Mouse (Mus musculus) midbrain, embryonic 13.5 days (tissue): ENCODE measurements around the gene Raver2. TPM values are rescaled to one million over a fixed set of nuclear protein-coding genes. Genes with fewer than 3 reads are reported as not detected.

Experiments
- ATAC-seq: fragments of 200-750 bp; cut with Nextera tagmentation; 2 replicates; pipeline ENCODE4 v1.8.0; 2017; ENCODE audit warnings: mild to moderate bottlenecking, moderate TSS enrichment, moderate library complexity
- H3K27ac ChIP-seq: fragments of 300-500 bp; sonication (generic); 2 replicates; pipeline ENCODE4 v1.5.1; 2015; ENCODE audit warnings: inconsistent platforms, mild to moderate bottlenecking, moderate library complexity
- H3K27me3 ChIP-seq: fragments of 300-500 bp; sonication (generic); 2 replicates; pipeline ENCODE4 v1.6.1; 2015; ENCODE audit warnings: mild to moderate bottlenecking, inconsistent platforms
- H3K36me3 ChIP-seq: fragments of 300-500 bp; sonication (generic); 2 replicates; pipeline ENCODE4 v1.6.1; 2015; ENCODE audit warnings: mild to moderate bottlenecking, inconsistent platforms
- H3K4me1 ChIP-seq: fragments of 300-500 bp; sonication (generic); replicated peaks from 2 replicates; pipeline ENCODE4 v1.6.1; 2015; ENCODE audit warnings: inconsistent platforms
- H3K4me2 ChIP-seq: fragments of 300-500 bp; sonication (generic); replicated peaks from 2 replicates; pipeline ENCODE4 v1.6.1; 2015; ENCODE audit warnings: moderate library complexity, mild to moderate bottlenecking, inconsistent platforms
- H3K4me3 ChIP-seq: fragments of 300-500 bp; sonication (generic); replicated peaks from 2 replicates; pipeline ENCODE4 v1.5.1; 2015; ENCODE audit warnings: mild to moderate bottlenecking, inconsistent platforms
- H3K9ac ChIP-seq: fragments of 300-500 bp; sonication (generic); replicated peaks from 2 replicates; pipeline ENCODE4 v1.6.1; 2015; ENCODE audit warnings: mild to moderate bottlenecking, inconsistent platforms
- H3K9me3 ChIP-seq: fragments of 300-500 bp; sonication (generic); 2 replicates; pipeline ENCODE4 v1.6.1; 2016; ENCODE audit warnings: mild to moderate bottlenecking, inconsistent platforms
- WGBS: fragments of 180-500 bp; shearing (Covaris S2); methylation state at CpG from one replicate; pipeline ENCODE4 v1.1.7; 2015; 5-methylcytosine and 5-hydroxymethylcytosine counted together
- polyA plus RNA-seq: library from polyadenylated mRNA; unstranded; fragments of >200 nt; fragmentation: Nextera tagmentation; extraction: Ambion mirVana; gene quantifications from 2 replicates; pipeline ENCODE4 v1.2.1, GENCODE M21; 2015

Gene Raver2
- polyA plus RNA-seq, 1 experiment from 2014 or later, result 5.7 TPM

- H3K4me2 ChIP-seq, result no peak overlapping the region
- peaks cover 20% of the 10 kb centered on the region for H3K36me3 ChIP-seq
- H3K9ac ChIP-seq, result no peak overlapping the region
- H3K4me3 ChIP-seq, result no peak overlapping the region
- no peak for ATAC-seq
- no peaks in the 10 kb centered on the region for H3K4me1 ChIP-seq
- no peaks in the 10 kb centered on the region for H3K27me3 ChIP-seq
- H3K27ac ChIP-seq, result no peak overlapping the region
- H3K9me3 ChIP-seq, result no peaks in the 10 kb centered on the region
- 64% methylated on average over 6 of the region's 6 CpGs for WGBS
Observed at GRCm38 (mm10) chr4:101179836-101180235, 111.1 kb downstream of the Raver2 start.

- H3K27me3 ChIP-seq, result no peaks in the 10 kb centered on the region
- H3K9ac ChIP-seq, result no peak overlapping the region
- no peak for ATAC-seq
- peaks cover 18% of the 10 kb centered on the region for H3K36me3 ChIP-seq
- no peaks in the 10 kb centered on the region for H3K4me1 ChIP-seq
- no peak overlapping the region for H3K4me3 ChIP-seq
- H3K9me3 ChIP-seq, result no peaks in the 10 kb centered on the region
- no peak overlapping the region for H3K27ac ChIP-seq
- H3K4me2 ChIP-seq, result no peak overlapping the region
- 47% methylated on average over 5 of the region's 5 CpGs for WGBS
Observed at GRCm38 (mm10) chr4:101180681-101181080, 111.9 kb downstream of the Raver2 start.

- Histone ChIP-seq H3K4me3 (no peak overlapping the region), H3K27me3 (no peaks in the 10 kb centered on the region), H3K9ac (no peak overlapping the region), H3K27ac (no peak overlapping the region), H3K9me3 (no peaks in the 10 kb centered on the region), H3K36me3 (peaks cover 16% of the 10 kb centered on the region), H3K4me2 (no peak overlapping the region), H3K4me1 (no peaks in the 10 kb centered on the region)
- 82% methylated on average over 9 of the region's 9 CpGs for WGBS
- no peak for ATAC-seq
Observed at GRCm38 (mm10) chr4:101182603-101183011, 113.8 kb downstream of the Raver2 start.

GRCm38 (mm10) chr4:101185216-101185615, 116.4 kb downstream of the Raver2 start:
- Histone ChIP-seq H3K36me3 (peaks cover 16% of the 10 kb centered on the region), H3K4me3 (no peak overlapping the region), H3K9me3 (no peaks in the 10 kb centered on the region), H3K9ac (no peak overlapping the region), H3K4me2 (no peak overlapping the region), H3K4me1 (no peaks in the 10 kb centered on the region), H3K27me3 (no peaks in the 10 kb centered on the region), H3K27ac (no peak overlapping the region)
- WGBS, result 78% methylated on average over 3 of the region's 3 CpGs
- ATAC-seq, result no peak

GRCm38 (mm10) chr4:101186591-101186990, 117.8 kb downstream of the Raver2 start:
- 91% methylated on average over 5 of the region's 5 CpGs for WGBS
- H3K4me1 ChIP-seq, result no peaks in the 10 kb centered on the region

GRCm38 (mm10) chr4:101187381-101187780, 118.6 kb downstream of the Raver2 start:
- H3K4me3 ChIP-seq, result no peak overlapping the region
- peaks cover 9% of the 10 kb centered on the region; the same call in 1 of the 2 replicates for H3K36me3 ChIP-seq
- no peak overlapping the region for H3K27ac ChIP-seq
- no peaks in the 10 kb centered on the region for H3K4me1 ChIP-seq
- no peaks in the 10 kb centered on the region for H3K9me3 ChIP-seq
- no peak for ATAC-seq
- H3K4me2 ChIP-seq, result no peak overlapping the region
- H3K27me3 ChIP-seq, result no peaks in the 10 kb centered on the region
- no peak overlapping the region for H3K9ac ChIP-seq
- 89% methylated on average over 4 of the region's 4 CpGs for WGBS

More at GRCm38 (mm10) chr4:101186591-101186990, 117.8 kb downstream of the Raver2 start:
- Histone ChIP-seq H3K36me3 (peaks cover 14% of the 10 kb centered on the region), H3K27me3 (no peaks in the 10 kb centered on the region), H3K27ac (no peak overlapping the region), H3K9me3 (no peaks in the 10 kb centered on the region), H3K9ac (no peak overlapping the region), H3K4me2 (no peak overlapping the region), H3K4me3 (no peak overlapping the region)
- no peak for ATAC-seq

- H3K4me3 ChIP-seq, result no peak overlapping the region
- H3K36me3 ChIP-seq, result peaks cover 3% of the 10 kb centered on the region; the same call in 1 of the 2 replicates
- H3K27ac ChIP-seq, result no peak overlapping the region
- ATAC-seq, result no peak
- 98% methylated on average over 5 of the region's 5 CpGs for WGBS
- no peaks in the 10 kb centered on the region for H3K9me3 ChIP-seq
- no peaks in the 10 kb centered on the region for H3K4me1 ChIP-seq
- H3K9ac ChIP-seq, result no peak overlapping the region
- no peaks in the 10 kb centered on the region for H3K27me3 ChIP-seq
- no peak overlapping the region for H3K4me2 ChIP-seq
Observed at GRCm38 (mm10) chr4:101192241-101192976, 123.6 kb downstream of the Raver2 start.

GRCm38 (mm10) chr4:101194170-101194569, 125.4 kb downstream of the Raver2 start:
- H3K27me3 ChIP-seq, result no peaks in the 10 kb centered on the region
- peaks cover 3% of the 10 kb centered on the region; the same call in 1 of the 2 replicates for H3K36me3 ChIP-seq
- H3K9ac ChIP-seq, result no peak overlapping the region
- no peak for ATAC-seq
- H3K4me3 ChIP-seq, result no peak overlapping the region
- 98% methylated on average over 1 of the region's 1 CpGs for WGBS
- H3K27ac ChIP-seq, result no peak overlapping the region
- H3K4me1 ChIP-seq, result no peaks in the 10 kb centered on the region; the same call in 1 of the 2 replicates
- H3K4me2 ChIP-seq, result no peak overlapping the region
- H3K9me3 ChIP-seq, result no peaks in the 10 kb centered on the region

- Histone ChIP-seq H3K36me3 (peaks cover 3% of the 10 kb centered on the region; the same call in 1 of the 2 replicates), H3K27me3 (no peaks in the 10 kb centered on the region), H3K4me3 (no peak overlapping the region), H3K27ac (no peak overlapping the region), H3K9ac (no peak overlapping the region), H3K4me1 (no peaks in the 10 kb centered on the region; the same call in 1 of the 2 replicates), H3K9me3 (no peaks in the 10 kb centered on the region), H3K4me2 (no peak overlapping the region)
- ATAC-seq, result no peak
- 87% methylated on average over 2 of the region's 2 CpGs for WGBS
Observed at GRCm38 (mm10) chr4:101196407-101196806, 127.6 kb downstream of the Raver2 start.

- ATAC-seq, result no peak
- no peak overlapping the region for H3K27ac ChIP-seq
- no peaks in the 10 kb centered on the region; the same call in 1 of the 2 replicates for H3K4me1 ChIP-seq
- no peaks in the 10 kb centered on the region for H3K27me3 ChIP-seq
- H3K9ac ChIP-seq, result no peak overlapping the region
- 0 out of 2 replicates have a peak, but pooled peaks cover 2% of the 10 kb centered on the region for H3K36me3 ChIP-seq
- no peaks in the 10 kb centered on the region for H3K9me3 ChIP-seq
- no peak overlapping the region for H3K4me2 ChIP-seq
- WGBS, result 82% methylated on average over 9 of the region's 9 CpGs
- no peak overlapping the region for H3K4me3 ChIP-seq
Observed at GRCm38 (mm10) chr4:101197421-101198170, 128.8 kb downstream of the Raver2 start.

GRCm38 (mm10) chr4:101198333-101198732, 129.6 kb downstream of the Raver2 start:
- no peak for ATAC-seq
- H3K4me1 ChIP-seq, result no peaks in the 10 kb centered on the region; the same call in 1 of the 2 replicates
- H3K4me3 ChIP-seq, result no peak overlapping the region
- no peak overlapping the region for H3K4me2 ChIP-seq
- no peaks in the 10 kb centered on the region for H3K36me3 ChIP-seq
- no peaks in the 10 kb centered on the region for H3K9me3 ChIP-seq
- 76% methylated on average over 2 of the region's 2 CpGs for WGBS
- H3K27me3 ChIP-seq, result no peaks in the 10 kb centered on the region
- no peak overlapping the region for H3K27ac ChIP-seq
- H3K9ac ChIP-seq, result no peak overlapping the region

GRCm38 (mm10) chr4:101199433-101200081, 130.8 kb downstream of the Raver2 start:
- Histone ChIP-seq H3K4me3 (no peak overlapping the region), H3K27me3 (no peaks in the 10 kb centered on the region), H3K4me1 (no peaks in the 10 kb centered on the region; the same call in 1 of the 2 replicates), H3K36me3 (no peaks in the 10 kb centered on the region), H3K4me2 (no peak overlapping the region), H3K9me3 (no peaks in the 10 kb centered on the region), H3K9ac (no peak overlapping the region), H3K27ac (no peak overlapping the region)
- 93% methylated on average over 8 of the region's 8 CpGs for WGBS
- no peak for ATAC-seq
